Mouse (Mus musculus) intestine, embryonic 14.5 days (tissue): ENCODE data around the gene Tspo2. TPM values are rescaled to one million over a fixed set of nuclear protein-coding genes. Genes with fewer than 3 reads are reported as not detected.

Experiments
- ATAC-seq: fragments of 200-750 bp; cut with Nextera tagmentation; replicated peaks from 2 replicates; pipeline ENCODE4 v1.8.0; 2017; ENCODE audit warnings: low read depth, moderate number of reproducible peaks, moderate TSS enrichment, moderate library complexity; ENCODE audit not compliant: low FRiP score, low TSS enrichment
- DNase-seq: peaks from one replicate; pipeline ENCODE4 v3.0.0-alpha.2; 2018; ENCODE audit warnings: low spot score
- H3K27ac ChIP-seq: fragments of 300-500 bp; sonication (generic); 2 replicates; pipeline ENCODE4 v1.5.1; 2014; ENCODE audit warnings: low read depth, mild to moderate bottlenecking, control low read depth
- H3K27me3 ChIP-seq: fragments of 300-500 bp; sonication (generic); replicated peaks from 2 replicates; pipeline ENCODE4 v1.6.1; 2014; ENCODE audit warnings: low read length, control low read depth; ENCODE audit not compliant: control insufficient read depth, insufficient read depth
- H3K36me3 ChIP-seq: fragments of 300-500 bp; sonication (generic); 2 replicates; pipeline ENCODE4 v1.6.1; 2014; ENCODE audit warnings: low read length, control low read depth; ENCODE audit not compliant: control insufficient read depth, insufficient read depth
- H3K4me1 ChIP-seq: fragments of 300-500 bp; sonication (generic); replicated peaks from 2 replicates; pipeline ENCODE4 v1.6.1; 2014; ENCODE audit warnings: low read length, control low read depth, mixed read lengths; ENCODE audit not compliant: control insufficient read depth, insufficient read depth
- H3K4me2 ChIP-seq: fragments of 300-500 bp; sonication (generic); 2 replicates; pipeline ENCODE4 v1.6.1; 2014; ENCODE audit warnings: low read length
- H3K4me3 ChIP-seq: fragments of 300-500 bp; sonication (generic); 2 replicates; pipeline ENCODE4 v1.5.1; 2014; ENCODE audit warnings: low read depth, low read length, control low read depth, mixed read lengths
- H3K9ac ChIP-seq: fragments of 300-500 bp; sonication (generic); 2 replicates; pipeline ENCODE4 v1.6.1; 2014; ENCODE audit warnings: mild to moderate bottlenecking, low read length
- H3K9me3 ChIP-seq: fragments of 300-500 bp; sonication (generic); 2 replicates; pipeline ENCODE4 v1.6.1; 2016; ENCODE audit warnings: low read length, control low read depth; ENCODE audit not compliant: control insufficient read depth
- WGBS: fragments of 180-500 bp; shearing (Covaris S2); extraction: QIAGEN DNeasy Blood & Tissue Kit; methylation state at CpG from one replicate; pipeline ENCODE4 v1.1.7; 2014; 5-methylcytosine and 5-hydroxymethylcytosine counted together
- polyA plus RNA-seq: library from polyadenylated mRNA; unstranded; fragments of >200 nt; fragmentation: Nextera tagmentation; extraction: Ambion mirVana; gene quantifications from 2 replicates; pipeline ENCODE4 v1.2.1, GENCODE M21; 2014

Tspo2 gene
- polyA plus RNA-seq, 1 experiment from 2014 or later, result 1.6 TPM

DNA sequence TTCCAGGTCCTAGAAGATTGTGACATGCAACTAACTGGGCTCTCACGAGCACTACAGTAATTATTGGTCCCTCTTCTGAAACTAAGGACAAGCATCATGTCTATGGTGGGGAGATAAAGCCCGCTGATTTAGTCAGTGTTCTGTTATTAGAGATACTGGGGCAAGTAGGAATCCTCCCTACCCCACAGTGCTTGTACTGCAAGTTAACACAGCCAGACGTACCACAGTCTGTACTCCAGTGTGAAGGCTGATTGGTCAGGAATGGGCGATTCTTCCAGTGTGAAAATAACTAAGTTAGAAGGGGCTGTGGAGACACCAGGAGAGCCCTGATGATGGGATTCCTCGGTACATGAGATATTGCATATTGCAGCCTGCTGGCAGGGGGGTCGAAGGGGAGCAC, 33.8 kb downstream of the Tspo2 start:
- Histone ChIP-seq H3K27me3 (no peaks in the 10 kb centered on the region), H3K27ac (peak overlapping the region; percentile 14; the same call in 1 of the 2 replicates), H3K9ac (no peak overlapping the region), H3K4me3 (no peak overlapping the region), H3K4me1 (0 out of 2 replicates have a peak, but pooled peaks cover 2% of the 10 kb centered on the region), H3K4me2 (no peak overlapping the region), H3K36me3 (peaks cover 44% of the 10 kb centered on the region), H3K9me3 (no peaks in the 10 kb centered on the region)
- WGBS, result 86% methylated on average over 6 of the region's 6 CpGs
- DNase-seq (no peak), ATAC-seq (no peak)

DNA sequence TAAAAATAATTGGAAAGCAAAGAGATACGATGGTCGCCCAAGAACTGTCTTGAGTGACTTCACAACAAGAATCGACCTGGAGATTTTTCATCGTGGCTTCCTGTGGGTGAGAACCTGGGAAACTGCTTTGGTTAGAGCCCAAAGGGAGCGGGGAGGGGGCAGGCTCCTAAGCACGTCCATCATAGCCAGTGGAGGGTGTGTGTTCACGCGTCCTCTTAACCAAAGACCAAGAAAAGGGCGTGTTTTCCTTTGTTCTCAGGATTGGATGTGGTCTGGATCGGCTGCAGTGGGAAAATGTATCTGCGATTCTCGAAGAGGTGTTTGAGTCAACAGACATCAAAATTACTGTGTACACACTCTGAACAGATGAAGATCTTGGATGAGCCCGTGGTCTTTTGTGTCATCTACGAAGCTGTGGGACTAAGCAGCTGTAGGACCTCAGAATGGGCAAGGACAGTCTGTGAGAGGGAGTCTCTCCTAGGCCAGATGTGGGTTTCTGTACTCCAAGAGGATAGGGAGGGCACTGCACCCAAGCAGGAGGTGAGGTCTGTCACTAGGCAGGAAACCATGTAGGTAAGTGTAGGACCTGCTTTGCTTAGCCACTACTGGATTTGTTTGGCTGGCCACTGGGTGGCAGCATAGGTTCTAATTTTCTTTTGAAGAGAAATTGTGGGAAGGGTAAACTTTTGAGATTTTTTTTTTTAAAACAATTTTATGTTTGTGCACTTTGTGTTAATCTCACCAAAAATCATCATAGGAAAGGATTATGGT, 34.7 kb downstream of the Tspo2 start:
- WGBS, result 81% methylated on average over 14 of the region's 14 CpGs

DNA sequence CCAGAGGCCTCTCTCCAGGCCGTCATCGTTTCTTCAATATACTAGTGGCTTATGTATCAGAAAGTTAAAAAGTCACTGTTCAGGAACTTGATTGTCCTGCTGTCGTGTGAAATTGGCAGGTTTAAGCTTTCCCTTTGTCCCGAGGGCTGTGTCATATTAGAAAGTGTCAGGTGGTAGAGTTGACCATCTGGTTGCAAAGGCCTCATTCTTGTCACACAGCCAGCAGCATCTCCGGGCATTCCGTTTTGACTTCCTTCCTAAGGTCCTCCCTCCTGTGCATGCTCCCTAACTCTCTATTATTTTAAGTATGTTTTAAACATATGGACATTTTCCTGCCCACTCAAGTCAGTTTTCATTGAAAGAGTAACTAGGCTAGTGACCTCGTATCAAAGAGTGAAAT, 35.3 kb downstream of the Tspo2 start:
- WGBS, result 80% methylated on average over 7 of the region's 7 CpGs
- Histone ChIP-seq H3K4me2 (no peak overlapping the region), H3K27me3 (no peaks in the 10 kb centered on the region), H3K27ac (peak overlapping the region; percentile 38; the same call in 1 of the 2 replicates), H3K9me3 (no peaks in the 10 kb centered on the region), H3K4me3 (no peak overlapping the region), H3K4me1 (peaks cover 13% of the 10 kb centered on the region; the same call in 1 of the 2 replicates), H3K36me3 (peaks cover 50% of the 10 kb centered on the region), H3K9ac (no peak overlapping the region)
- ATAC-seq (no peak), DNase-seq (no peak)

More for the DNA sequence above, 34.7 kb downstream of the Tspo2 start:
- Histone ChIP-seq H3K4me1 (peaks cover 8% of the 10 kb centered on the region; the same call in 1 of the 2 replicates), H3K4me2 (no peak overlapping the region), H3K27me3 (no peaks in the 10 kb centered on the region), H3K9me3 (no peaks in the 10 kb centered on the region), H3K9ac (no peak overlapping the region), H3K27ac (peak overlapping the region; percentile 38; the same call in 1 of the 2 replicates), H3K4me3 (no peak overlapping the region), H3K36me3 (peaks cover 50% of the 10 kb centered on the region)
- ATAC-seq, result peak; percentile 72
- peak; percentile 79 for DNase-seq

DNA sequence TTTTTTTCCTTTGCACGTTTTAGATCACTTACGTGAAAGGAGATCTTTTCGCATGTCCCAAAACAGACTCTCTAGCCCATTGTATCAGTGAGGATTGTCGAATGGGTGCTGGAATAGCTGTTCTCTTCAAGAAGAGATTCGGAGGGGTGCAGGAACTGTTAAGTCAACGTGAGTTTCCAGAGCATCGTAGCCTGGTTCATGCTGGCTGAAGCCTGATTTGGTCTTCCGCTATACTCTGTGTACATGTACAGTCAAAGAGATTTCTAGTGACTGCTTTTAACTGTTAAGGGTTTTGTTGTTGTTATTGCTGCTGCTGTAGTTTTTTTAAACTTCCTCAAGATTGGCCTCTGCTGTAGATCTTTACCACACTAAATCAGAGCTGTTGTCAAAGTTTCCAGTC, 40.1 kb downstream of the Tspo2 start:
- Histone ChIP-seq H3K9ac (peak overlapping the region; percentile 83), H3K27ac (peak overlapping the region; percentile 98), H3K9me3 (no peaks in the 10 kb centered on the region), H3K4me3 (peak overlapping the region; percentile 94), H3K36me3 (peaks cover 39% of the 10 kb centered on the region), H3K4me2 (peak overlapping the region; percentile 92), H3K27me3 (no peaks in the 10 kb centered on the region), H3K4me1 (peaks cover 17% of the 10 kb centered on the region; the same call in 1 of the 2 replicates)
- ATAC-seq (no peak), DNase-seq (no peak)
- WGBS, result 36% methylated on average over 8 of the region's 8 CpGs

DNA sequence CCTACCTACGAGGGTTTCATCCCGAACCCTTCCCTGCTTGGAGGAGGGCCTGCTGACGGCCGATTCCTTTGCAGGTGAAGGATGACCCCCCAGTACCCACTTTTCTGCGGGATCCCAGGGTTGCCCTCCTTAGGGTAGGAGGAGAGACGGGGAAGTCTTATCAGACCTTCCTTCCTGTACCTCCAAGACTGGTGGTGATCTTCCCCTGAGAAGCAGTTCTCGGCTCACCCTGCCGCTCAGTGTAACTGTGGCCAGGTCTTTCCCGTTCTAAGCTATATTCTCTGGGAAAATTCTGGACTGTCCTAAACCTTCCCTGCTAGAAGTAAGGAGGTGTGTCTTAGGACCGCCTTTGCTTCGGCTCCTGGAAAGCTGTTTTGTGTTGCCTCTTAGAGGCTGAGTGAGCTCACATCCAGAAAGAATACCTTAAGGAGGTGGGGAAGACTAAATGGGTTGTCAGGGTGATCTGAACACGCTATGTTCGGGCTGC, 41.0 kb downstream of the Tspo2 start:
- H3K4me1 ChIP-seq, result peaks cover 17% of the 10 kb centered on the region; the same call in 1 of the 2 replicates
- peaks cover 30% of the 10 kb centered on the region for H3K36me3 ChIP-seq
- peak overlapping the region; percentile 94 for H3K4me3 ChIP-seq
- DNase-seq, result no peak
- H3K27me3 ChIP-seq, result no peaks in the 10 kb centered on the region
- peak overlapping the region; percentile 92 for H3K4me2 ChIP-seq
- H3K27ac ChIP-seq, result peak overlapping the region; percentile 98
- no peaks in the 10 kb centered on the region for H3K9me3 ChIP-seq
- WGBS, result under 1% methylated on average over 13 of the region's 13 CpGs
- peak overlapping the region; percentile 83 for H3K9ac ChIP-seq
- peak; percentile 29 for ATAC-seq

DNA sequence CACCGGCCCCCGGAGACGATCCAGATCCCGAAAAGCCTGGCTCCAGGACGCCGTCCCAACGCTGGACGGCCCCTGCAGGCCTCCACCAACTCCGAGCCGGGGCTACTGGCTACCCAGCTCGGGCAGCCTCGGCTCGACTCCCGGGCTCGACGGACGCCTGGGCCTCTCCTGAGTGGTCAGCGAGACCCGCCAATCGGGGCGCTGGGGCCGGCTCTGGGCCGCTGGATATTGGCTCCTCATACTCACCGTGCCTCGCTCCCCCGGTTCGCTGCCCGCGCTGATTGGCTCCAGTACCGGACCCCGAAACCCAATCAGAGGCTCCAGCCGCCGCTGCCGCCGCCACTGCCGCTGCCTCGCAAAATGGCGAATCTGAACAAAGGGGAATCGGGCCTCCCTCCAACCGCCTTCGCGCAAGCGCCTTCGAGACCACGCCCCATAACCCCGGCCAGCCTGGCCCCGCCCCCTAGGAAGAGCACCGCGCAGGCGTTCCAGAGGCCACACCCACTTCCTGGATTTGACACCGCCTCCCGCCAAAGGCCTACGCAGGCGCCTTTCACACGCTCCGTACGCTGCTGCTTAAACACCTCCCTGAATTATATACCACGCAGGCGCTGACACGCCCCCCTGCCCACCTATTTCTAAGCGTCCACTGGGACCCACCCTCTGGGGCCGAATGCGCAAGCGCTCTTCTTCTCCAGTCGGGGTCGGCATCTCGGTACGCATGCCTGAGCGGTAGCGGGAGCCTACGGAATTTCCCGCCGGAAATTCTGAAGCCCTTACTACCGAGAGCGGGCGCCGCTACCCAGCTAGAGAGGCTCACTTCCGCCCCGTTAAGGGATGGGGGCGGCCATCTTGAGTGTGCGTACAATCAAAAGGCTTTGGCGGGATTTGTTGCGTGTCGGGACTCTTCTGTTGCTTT, 41.7 kb downstream of the Tspo2 start, which contains the start of the genes Nfya and Oard1:
TSS of gene Nfya (minus strand) at position 527 of the 919 bp plus-strand sequence.
TSS of gene Oard1 (plus strand) at position 635 of the 919 bp plus-strand sequence.
- Histone ChIP-seq H3K4me2 (peak within 1 kb of the TSS; percentile 92), H3K9ac (peak within 1 kb of the TSS; percentile 100), H3K27me3 (no peaks in the 10 kb centered on the region), H3K9me3 (no peaks in the 10 kb centered on the region), H3K27ac (peak within 1 kb of the TSS; percentile 100), H3K4me3 (peak within 1 kb of the TSS; percentile 94), H3K36me3 (peaks cover 23% of the 10 kb centered on the region), H3K4me1 (peaks cover 17% of the 10 kb centered on the region; the same call in 1 of the 2 replicates)
- DNase-seq (peak; percentile 98), ATAC-seq (peak; percentile 96)
- under 1% methylated on average over 82 of the region's 84 CpGs for WGBS

DNA sequence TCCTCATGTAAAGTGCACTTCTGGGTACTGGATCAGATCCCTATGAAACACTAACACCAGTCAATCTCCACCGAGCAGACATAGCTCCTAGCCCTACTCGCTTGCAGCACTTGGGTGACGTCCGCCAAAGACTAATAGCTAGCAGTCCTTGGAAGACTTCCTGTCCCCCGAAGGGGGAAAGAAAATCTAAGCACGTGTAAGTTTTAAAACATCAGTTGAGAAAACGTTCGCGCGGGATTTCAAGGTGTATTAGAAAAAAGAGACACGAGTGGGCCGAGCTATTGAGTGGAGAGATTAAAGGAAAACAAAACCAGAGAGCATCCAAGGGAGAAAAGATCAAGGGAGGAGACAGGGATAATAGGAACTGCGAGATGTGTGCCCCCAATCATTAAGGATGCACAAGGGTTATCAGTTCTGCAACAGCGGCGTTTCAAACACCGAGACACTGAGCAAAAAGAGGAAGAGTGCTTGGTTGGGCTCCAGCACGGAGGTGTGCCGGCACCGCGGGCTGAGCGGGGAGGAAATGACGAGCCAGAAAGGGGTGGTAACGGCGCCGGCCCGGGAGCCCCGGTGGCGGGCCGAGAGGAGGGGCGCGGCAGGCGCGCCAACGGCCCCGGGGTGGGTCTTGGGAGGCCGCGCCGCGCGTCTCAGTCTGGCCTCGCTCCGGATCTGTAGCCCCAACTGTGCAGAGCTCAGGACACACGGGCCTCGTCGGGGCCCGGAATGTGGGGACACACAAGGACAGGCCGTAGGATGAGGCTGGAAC, 42.6 kb downstream of the Tspo2 start:
- under 1% methylated on average over 46 of the region's 47 CpGs for WGBS
- H3K4me2 ChIP-seq, result peak overlapping the region; percentile 55
- no peaks in the 10 kb centered on the region for H3K9me3 ChIP-seq
- H3K36me3 ChIP-seq, result peaks cover 14% of the 10 kb centered on the region
- H3K27ac ChIP-seq, result peak overlapping the region; percentile 100
- H3K9ac ChIP-seq, result peak overlapping the region; percentile 100
- peak overlapping the region; percentile 94 for H3K4me3 ChIP-seq
- no peaks in the 10 kb centered on the region for H3K27me3 ChIP-seq
- peak; percentile 85 for DNase-seq
- ATAC-seq, result peak; percentile 50
- peaks cover 17% of the 10 kb centered on the region; the same call in 1 of the 2 replicates for H3K4me1 ChIP-seq
